Mouse (Mus musculus): ENCODE results near the gene Acadvl. TPM values are rescaled to one million over a fixed set of nuclear protein-coding genes. Genes with fewer than 3 reads are reported as not detected.

The Acadvl gene
- polyA plus RNA-seq (2014; fragmentation: Illumina TruSeq; extraction: RNeasy Lipid Tissue Mini Kit (QIAGEN cat#74804); ENCODE audit: low read depth, low replicate concordance), result 3.9 TPM

DNA sequence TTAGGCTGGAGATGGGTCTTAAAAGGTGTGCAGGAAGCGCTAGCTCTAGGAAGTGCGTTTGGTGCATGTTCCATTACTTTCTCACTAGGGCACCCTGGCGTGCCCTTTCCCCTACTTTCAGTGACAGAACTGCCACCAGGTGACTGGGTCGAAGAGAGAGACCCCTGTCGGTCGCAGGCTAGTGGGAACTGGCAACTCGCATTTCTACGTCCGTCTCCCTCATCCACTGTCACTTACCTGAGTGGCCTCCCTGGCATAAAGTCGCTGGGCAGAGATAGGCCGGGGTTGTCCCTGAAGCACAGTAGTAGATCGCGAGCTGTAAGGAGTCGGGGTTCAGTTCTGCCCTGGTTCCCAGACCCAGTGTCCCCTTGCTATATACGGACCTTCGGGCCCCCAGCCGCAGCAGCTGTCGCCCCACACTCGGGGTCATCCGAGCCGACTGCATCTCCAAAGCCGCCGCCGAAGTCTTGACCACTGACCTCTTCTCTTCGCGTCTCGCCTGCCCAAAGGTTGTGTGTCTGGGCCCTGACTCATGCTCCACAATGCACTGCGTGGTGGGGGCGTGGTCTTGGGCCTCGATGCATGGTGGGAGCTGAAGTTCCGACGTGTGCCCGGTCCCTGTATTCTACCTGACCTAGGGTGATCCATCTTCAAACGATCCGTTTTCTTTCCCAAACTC lies at the start of gene Acadvl:
TSS of gene Acadvl (minus strand) at position 532 of the 679 bp plus-strand sequence.

DNA sequence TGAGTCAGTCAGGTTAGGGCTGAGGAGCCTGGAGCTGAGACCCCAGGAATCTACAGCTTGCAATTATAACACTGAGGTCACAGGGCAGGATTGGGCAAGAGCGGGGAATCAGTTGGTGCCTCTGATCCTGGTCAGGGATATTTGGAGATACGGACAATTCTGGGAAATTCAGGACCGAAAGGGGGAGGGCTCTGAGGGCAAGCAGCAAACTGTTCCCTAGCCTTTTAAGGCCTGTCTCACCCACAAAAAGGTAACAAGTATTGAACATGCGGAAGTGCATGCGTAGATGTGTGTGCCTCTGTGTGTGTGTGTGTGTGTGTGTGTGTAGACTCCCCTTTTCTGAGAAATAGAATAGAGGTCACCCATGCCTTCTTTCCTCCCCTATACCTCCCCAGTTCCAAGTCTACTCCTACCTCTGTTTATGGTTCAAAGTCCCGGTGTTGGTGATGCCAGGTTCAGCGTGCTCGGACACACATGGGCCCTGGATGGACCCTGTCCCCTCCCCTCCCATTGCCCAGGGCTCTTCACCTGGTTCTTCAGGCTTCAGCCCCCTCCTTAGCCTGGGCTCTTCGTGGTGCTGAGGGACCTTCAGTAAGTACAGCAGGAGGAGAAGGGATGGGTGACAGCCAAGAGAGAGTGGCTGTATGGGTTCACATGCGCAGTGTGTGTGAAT lies 38.8 kb upstream of the Acadvl start, which contains the start of gene Asgr1:
TSS of gene Asgr1 (plus strand) at position 188 of the 673 bp plus-strand sequence.

DNA sequence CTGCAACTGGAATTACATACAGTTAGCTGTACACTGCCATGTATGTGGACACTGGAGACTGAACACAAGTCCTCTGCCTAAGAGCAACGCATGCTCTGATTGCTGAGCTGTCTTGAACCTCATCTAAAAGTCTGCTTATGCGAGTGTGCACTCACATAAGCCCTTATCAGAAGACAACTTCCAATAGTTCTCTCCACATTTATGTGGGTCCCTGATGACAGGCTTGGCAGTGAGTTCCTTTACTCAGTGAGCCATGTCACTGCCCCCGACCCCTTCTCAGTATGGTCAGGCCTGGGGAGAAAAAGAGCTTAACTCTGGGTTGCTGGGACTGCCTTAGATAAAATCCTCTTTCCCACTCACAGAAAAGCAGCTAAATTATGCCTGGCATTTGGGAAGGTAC lies 1.5 kb upstream of the Acadvl start, which contains the start of gene Dlg4:
TSS of gene Dlg4 (plus strand) at position 274 of the 400 bp plus-strand sequence.

DNA sequence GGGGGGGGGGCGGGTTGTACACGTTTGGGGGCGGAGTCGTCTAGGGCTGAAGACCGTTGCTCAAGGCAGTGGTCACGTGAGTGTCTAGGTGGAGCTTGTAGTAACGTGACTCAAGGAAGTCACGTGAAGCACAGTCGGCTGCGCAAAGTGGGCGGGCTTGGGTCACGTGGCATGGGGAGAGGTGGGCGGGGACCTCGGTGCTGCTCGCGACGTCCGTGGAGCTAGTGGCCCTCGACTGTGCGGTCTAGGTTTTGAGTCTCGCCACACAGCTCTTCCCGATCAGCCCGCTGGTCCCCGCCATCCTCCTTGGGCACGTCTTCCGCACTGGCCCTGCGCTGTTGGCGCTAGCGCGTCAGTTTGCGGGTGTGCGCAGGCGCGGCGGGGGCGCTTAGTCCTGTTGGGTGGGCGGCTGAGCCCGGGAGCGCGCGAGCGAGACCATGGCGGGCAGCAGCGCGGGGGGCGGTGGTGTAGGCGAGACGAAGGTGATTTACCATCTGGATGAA lies 14.8 kb downstream of the Acadvl start, which contains the start of gene Dvl2:
TSS of gene Dvl2 (plus strand) at position 200 of the 503 bp plus-strand sequence.

DNA sequence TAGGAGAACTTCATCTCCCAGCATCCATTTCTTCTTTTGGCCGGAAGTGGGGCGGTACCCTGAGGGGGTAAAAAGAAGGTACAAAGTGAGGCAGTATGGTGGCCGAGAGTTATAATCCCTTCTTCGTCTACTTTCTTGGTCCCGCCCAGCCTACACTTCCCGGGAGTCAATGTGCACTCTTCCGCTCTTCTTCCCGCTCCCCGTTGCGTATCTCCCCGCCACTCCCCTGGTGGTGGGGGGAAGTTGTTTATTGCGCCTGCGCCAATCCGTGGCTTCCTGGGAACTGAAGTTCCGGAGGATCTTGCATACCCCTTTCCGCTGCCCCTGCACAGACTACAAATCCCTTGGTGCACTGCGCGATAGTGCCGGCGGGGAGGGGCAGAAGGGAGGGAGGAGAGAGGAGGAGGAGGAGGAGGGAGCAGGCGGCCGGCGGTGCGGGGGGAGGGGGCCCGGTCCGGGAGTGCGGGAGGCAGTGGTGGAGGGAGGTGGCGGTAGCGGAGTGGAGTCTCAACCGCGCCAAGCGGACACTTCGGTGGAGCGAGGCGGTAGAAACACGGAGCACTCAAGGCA lies 19.7 kb downstream of the Acadvl start, which contains the start of gene Phf23:
TSS of gene Phf23 (plus strand) at position 387 of the 570 bp plus-strand sequence.

DNA sequence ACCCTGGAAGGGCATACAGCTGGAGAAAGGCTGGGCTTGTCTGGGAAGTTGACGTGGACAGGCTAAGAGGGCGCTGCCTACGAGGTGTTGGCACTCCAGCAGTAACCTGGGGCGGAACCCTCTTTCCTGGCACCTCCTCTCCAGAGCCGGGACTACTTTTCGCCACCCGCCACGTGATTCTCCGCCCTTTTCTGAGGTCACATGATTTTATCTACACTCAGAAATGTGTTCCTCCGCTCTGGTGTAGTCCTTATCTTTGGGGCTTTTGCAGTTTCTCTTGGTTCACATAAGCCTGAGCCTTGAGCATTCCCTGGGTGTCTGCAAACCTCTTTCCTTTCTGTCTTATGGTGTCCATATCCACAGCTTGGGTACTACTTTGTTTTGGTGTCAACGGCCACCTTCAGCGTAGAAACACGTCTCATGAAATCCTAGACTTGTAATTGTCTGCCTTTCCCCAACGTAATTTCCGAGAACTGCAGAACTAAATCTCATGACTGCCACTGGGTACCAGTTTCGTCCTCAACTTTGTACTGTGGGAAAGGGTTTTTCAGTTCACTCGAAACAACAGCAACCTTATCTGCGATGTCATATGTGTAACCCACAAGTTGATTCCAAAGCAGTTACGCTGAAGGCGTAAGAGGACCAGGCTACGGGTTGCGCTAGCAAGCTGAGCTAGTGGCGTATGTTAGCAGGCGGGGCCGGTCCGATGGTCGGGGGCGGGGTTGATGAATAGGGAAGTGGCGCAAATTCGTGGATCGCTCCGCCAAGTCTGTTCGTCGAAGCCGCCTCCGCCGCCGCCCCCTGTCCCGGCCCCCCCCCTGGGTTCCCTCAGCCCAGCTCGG lies 24.1 kb downstream of the Acadvl start, which contains the start of gene Gabarap:
TSS of gene Gabarap (plus strand) at position 294 of the 842 bp plus-strand sequence.

DNA sequence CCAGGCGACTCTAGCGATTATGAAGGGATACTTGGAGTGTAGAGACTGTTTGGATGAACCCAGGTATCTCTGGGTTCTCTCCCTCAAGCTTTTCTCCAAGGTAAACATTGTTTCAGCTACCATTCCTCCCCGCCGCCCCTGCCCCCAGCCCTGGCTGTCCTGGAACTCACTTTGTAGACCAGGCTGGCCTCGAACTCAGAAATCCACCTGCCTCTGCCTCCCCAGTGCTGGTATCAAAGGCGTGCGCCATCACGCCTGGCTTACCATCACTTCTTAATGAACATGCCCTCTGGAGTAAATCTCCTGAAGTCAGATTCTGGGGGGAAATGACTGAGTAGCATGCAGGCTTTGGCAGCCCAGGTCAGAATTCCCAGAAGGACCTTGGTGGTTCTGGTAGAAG lies 33.0 kb downstream of the Acadvl start, which contains the start of gene Elp5:
TSS of gene Elp5 (minus strand) at position 293 of the 400 bp plus-strand sequence.

DNA sequence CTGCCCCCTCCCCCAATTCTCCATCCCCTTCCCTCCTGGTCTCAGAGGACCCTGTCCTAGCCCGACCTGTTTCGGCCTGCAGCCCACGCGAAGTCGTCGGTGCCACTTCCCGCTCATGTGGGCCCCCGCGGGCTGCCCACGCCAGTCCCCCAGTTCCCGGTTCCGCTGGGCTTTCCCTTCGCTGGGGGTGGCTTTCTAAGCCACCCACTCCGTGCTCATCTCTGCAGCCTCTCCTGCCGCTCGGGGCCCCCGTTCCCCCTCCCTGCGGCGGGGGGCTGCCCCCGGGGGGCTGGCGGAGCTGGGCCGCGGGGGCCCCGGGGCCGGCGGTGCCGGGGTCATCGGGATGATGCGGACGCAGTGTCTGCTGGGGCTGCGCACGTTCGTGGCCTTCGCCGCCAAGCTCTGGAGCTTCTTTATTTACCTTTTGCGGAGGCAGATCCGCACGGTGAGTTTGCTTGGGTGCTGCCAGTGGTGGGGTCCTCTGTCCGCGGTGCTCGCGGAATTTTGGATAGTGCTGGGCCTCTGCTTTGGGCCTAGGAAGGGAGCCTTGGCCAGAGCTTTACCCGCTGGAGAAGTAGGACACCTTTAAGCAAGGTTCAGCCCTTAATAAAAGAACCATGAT lies 34.0 kb downstream of the Acadvl start, which contains the start of gene Ctdnep1:
TSS of gene Ctdnep1 (plus strand) at position 16 of the 622 bp plus-strand sequence.

DNA sequence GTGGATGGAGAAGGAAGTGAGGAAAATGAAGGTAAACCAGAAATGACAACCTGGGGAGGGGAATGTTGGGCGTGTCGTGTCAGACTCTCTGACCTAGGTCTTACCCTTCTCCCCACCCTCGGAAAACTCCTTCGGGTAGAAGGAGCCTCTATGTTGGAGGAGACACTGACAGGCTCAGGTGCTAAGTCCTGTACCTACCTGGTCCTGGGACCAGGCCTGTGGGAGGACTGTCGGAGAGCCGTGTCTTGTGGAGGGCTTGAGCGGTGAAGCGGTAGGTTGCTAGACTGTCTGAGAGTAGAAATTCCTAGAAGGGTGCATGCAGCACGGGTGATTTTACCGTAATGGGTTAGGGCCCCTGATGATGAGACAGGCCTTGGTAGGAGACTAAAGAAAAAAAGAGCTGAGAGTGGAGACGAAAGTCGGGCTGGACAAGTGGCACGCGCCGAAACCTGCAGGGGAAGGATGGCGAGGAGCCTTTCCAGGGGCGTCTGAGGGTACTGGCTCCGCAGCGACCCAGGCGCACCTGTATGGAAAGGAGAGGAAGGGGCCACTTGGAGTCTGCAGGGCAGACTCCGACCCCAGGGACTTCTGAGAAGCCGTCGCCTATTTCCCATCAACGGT lies 50.5 kb downstream of the Acadvl start, which contains the start of gene Cldn7:
TSS of gene Cldn7 (plus strand) at position 130 of the 621 bp plus-strand sequence.

Other genes starting within 250 kb of the Acadvl start
- gene Zbtb4, start 249.5 kb downstream of the Acadvl start, polyA plus RNA-seq (2014; fragmentation: Illumina TruSeq; extraction: RNeasy Lipid Tissue Mini Kit (QIAGEN cat#74804); ENCODE audit: low read depth, low replicate concordance), result 3.6 TPM
- gene Chrnb1, start 219.5 kb downstream of the Acadvl start, polyA plus RNA-seq (2014; fragmentation: Illumina TruSeq; extraction: RNeasy Lipid Tissue Mini Kit (QIAGEN cat#74804); ENCODE audit: low read depth, low replicate concordance), result 0.24 TPM
- gene Fgf11, start 213.6 kb downstream of the Acadvl start, polyA plus RNA-seq (2014; fragmentation: Illumina TruSeq; extraction: RNeasy Lipid Tissue Mini Kit (QIAGEN cat#74804); ENCODE audit: low read depth, low replicate concordance), result 3.7 TPM
- gene Tmem102, start 209.8 kb downstream of the Acadvl start, polyA plus RNA-seq (2014; fragmentation: Illumina TruSeq; extraction: RNeasy Lipid Tissue Mini Kit (QIAGEN cat#74804); ENCODE audit: low read depth, low replicate concordance), result not detected
- gene Gm39566, start 200.1 kb downstream of the Acadvl start, polyA plus RNA-seq (2014; fragmentation: Illumina TruSeq; extraction: RNeasy Lipid Tissue Mini Kit (QIAGEN cat#74804); ENCODE audit: low read depth, low replicate concordance), result 131 TPM
- 15.9 TPM for gene Spem2, start 196.9 kb downstream of the Acadvl start, polyA plus RNA-seq (2014; fragmentation: Illumina TruSeq; extraction: RNeasy Lipid Tissue Mini Kit (QIAGEN cat#74804); ENCODE audit: low read depth, low replicate concordance)
- 145 TPM for gene Spem1, start 193.2 kb downstream of the Acadvl start, polyA plus RNA-seq (2014; fragmentation: Illumina TruSeq; extraction: RNeasy Lipid Tissue Mini Kit (QIAGEN cat#74804); ENCODE audit: low read depth, low replicate concordance)
- 0.17 TPM for gene Nlgn2, start 177.6 kb downstream of the Acadvl start, polyA plus RNA-seq (2014; fragmentation: Illumina TruSeq; extraction: RNeasy Lipid Tissue Mini Kit (QIAGEN cat#74804); ENCODE audit: low read depth, low replicate concordance)
- gene Tmem256, start 176.9 kb downstream of the Acadvl start, polyA plus RNA-seq (2014; fragmentation: Illumina TruSeq; extraction: RNeasy Lipid Tissue Mini Kit (QIAGEN cat#74804); ENCODE audit: low read depth, low replicate concordance), result 4.6 TPM
- gene Plscr3, start 169.0 kb downstream of the Acadvl start, polyA plus RNA-seq (2014; fragmentation: Illumina TruSeq; extraction: RNeasy Lipid Tissue Mini Kit (QIAGEN cat#74804); ENCODE audit: low read depth, low replicate concordance), result 0.28 TPM
- 0.07 TPM for gene Tnk1, start 156.7 kb downstream of the Acadvl start, polyA plus RNA-seq (2014; fragmentation: Illumina TruSeq; extraction: RNeasy Lipid Tissue Mini Kit (QIAGEN cat#74804); ENCODE audit: low read depth, low replicate concordance)
- 8.3 TPM for gene Tmem95, start 137.4 kb downstream of the Acadvl start, polyA plus RNA-seq (2014; fragmentation: Illumina TruSeq; extraction: RNeasy Lipid Tissue Mini Kit (QIAGEN cat#74804); ENCODE audit: low read depth, low replicate concordance)
- 0.22 TPM for gene Kctd11, start 134.0 kb downstream of the Acadvl start, polyA plus RNA-seq (2014; fragmentation: Illumina TruSeq; extraction: RNeasy Lipid Tissue Mini Kit (QIAGEN cat#74804); ENCODE audit: low read depth, low replicate concordance)
- 1.7 TPM for gene Acap1, start 119.9 kb downstream of the Acadvl start, polyA plus RNA-seq (2014; fragmentation: Illumina TruSeq; extraction: RNeasy Lipid Tissue Mini Kit (QIAGEN cat#74804); ENCODE audit: low read depth, low replicate concordance)
- 291 TPM for gene 2810408A11Rik, start 114.4 kb downstream of the Acadvl start, polyA plus RNA-seq (2014; fragmentation: Illumina TruSeq; extraction: RNeasy Lipid Tissue Mini Kit (QIAGEN cat#74804); ENCODE audit: low read depth, low replicate concordance)
- 5.5 TPM for gene Neurl4, start 114.3 kb downstream of the Acadvl start, polyA plus RNA-seq (2014; fragmentation: Illumina TruSeq; extraction: RNeasy Lipid Tissue Mini Kit (QIAGEN cat#74804); ENCODE audit: low read depth, low replicate concordance)
- gene Gps2, start 101.5 kb downstream of the Acadvl start, polyA plus RNA-seq (2014; fragmentation: Illumina TruSeq; extraction: RNeasy Lipid Tissue Mini Kit (QIAGEN cat#74804); ENCODE audit: low read depth, low replicate concordance), result 66.3 TPM
- gene Eif5a, start 93.5 kb downstream of the Acadvl start, polyA plus RNA-seq (2014; fragmentation: Illumina TruSeq; extraction: RNeasy Lipid Tissue Mini Kit (QIAGEN cat#74804); ENCODE audit: low read depth, low replicate concordance), result 247 TPM
- 1,705 TPM for gene Ybx2, start 79.6 kb downstream of the Acadvl start, polyA plus RNA-seq (2014; fragmentation: Illumina TruSeq; extraction: RNeasy Lipid Tissue Mini Kit (QIAGEN cat#74804); ENCODE audit: low read depth, low replicate concordance)
- gene Slc2a4, start 67.2 kb downstream of the Acadvl start, polyA plus RNA-seq (2014; fragmentation: Illumina TruSeq; extraction: RNeasy Lipid Tissue Mini Kit (QIAGEN cat#74804); ENCODE audit: low read depth, low replicate concordance), result 0.07 TPM
- gene Cldn7, start 50.6 kb downstream of the Acadvl start, polyA plus RNA-seq (2014; fragmentation: Illumina TruSeq; extraction: RNeasy Lipid Tissue Mini Kit (QIAGEN cat#74804); ENCODE audit: low read depth, low replicate concordance), result 0.36 TPM
- gene Ctdnep1, start 34.3 kb downstream of the Acadvl start, polyA plus RNA-seq (2014; fragmentation: Illumina TruSeq; extraction: RNeasy Lipid Tissue Mini Kit (QIAGEN cat#74804); ENCODE audit: low read depth, low replicate concordance), result 35.9 TPM
- gene Elp5, start 32.9 kb downstream of the Acadvl start, polyA plus RNA-seq (2014; fragmentation: Illumina TruSeq; extraction: RNeasy Lipid Tissue Mini Kit (QIAGEN cat#74804); ENCODE audit: low read depth, low replicate concordance), result 70.4 TPM
- 586 TPM for gene Gabarap, start 24.3 kb downstream of the Acadvl start, polyA plus RNA-seq (2014; fragmentation: Illumina TruSeq; extraction: RNeasy Lipid Tissue Mini Kit (QIAGEN cat#74804); ENCODE audit: low read depth, low replicate concordance)
- 12.7 TPM for gene Phf23, start 19.6 kb downstream of the Acadvl start, polyA plus RNA-seq (2014; fragmentation: Illumina TruSeq; extraction: RNeasy Lipid Tissue Mini Kit (QIAGEN cat#74804); ENCODE audit: low read depth, low replicate concordance)
- gene Dvl2, start 14.8 kb downstream of the Acadvl start, polyA plus RNA-seq (2014; fragmentation: Illumina TruSeq; extraction: RNeasy Lipid Tissue Mini Kit (QIAGEN cat#74804); ENCODE audit: low read depth, low replicate concordance), result 0.98 TPM
- gene Dlg4, start 1.5 kb upstream of the Acadvl start, polyA plus RNA-seq (2014; fragmentation: Illumina TruSeq; extraction: RNeasy Lipid Tissue Mini Kit (QIAGEN cat#74804); ENCODE audit: low read depth, low replicate concordance), result 0.46 TPM
- gene Asgr1, start 38.7 kb upstream of the Acadvl start, polyA plus RNA-seq (2014; fragmentation: Illumina TruSeq; extraction: RNeasy Lipid Tissue Mini Kit (QIAGEN cat#74804); ENCODE audit: low read depth, low replicate concordance), result not detected
- gene Asgr2, start 77.2 kb upstream of the Acadvl start, polyA plus RNA-seq (2014; fragmentation: Illumina TruSeq; extraction: RNeasy Lipid Tissue Mini Kit (QIAGEN cat#74804); ENCODE audit: low read depth, low replicate concordance), result not detected
- gene Mgl2, start 114.9 kb upstream of the Acadvl start, polyA plus RNA-seq (2014; fragmentation: Illumina TruSeq; extraction: RNeasy Lipid Tissue Mini Kit (QIAGEN cat#74804); ENCODE audit: low read depth, low replicate concordance), result 0.73 TPM
- 1.9 TPM for gene Clec10a, start 140.8 kb upstream of the Acadvl start, polyA plus RNA-seq (2014; fragmentation: Illumina TruSeq; extraction: RNeasy Lipid Tissue Mini Kit (QIAGEN cat#74804); ENCODE audit: low read depth, low replicate concordance)
- not detected for gene Slc16a11, start 197.3 kb upstream of the Acadvl start, polyA plus RNA-seq (2014; fragmentation: Illumina TruSeq; extraction: RNeasy Lipid Tissue Mini Kit (QIAGEN cat#74804); ENCODE audit: low read depth, low replicate concordance)
- gene Slc16a13, start 205.7 kb upstream of the Acadvl start, polyA plus RNA-seq (2014; fragmentation: Illumina TruSeq; extraction: RNeasy Lipid Tissue Mini Kit (QIAGEN cat#74804); ENCODE audit: low read depth, low replicate concordance), result 0.62 TPM
- gene Bcl6b, start 214.4 kb upstream of the Acadvl start, polyA plus RNA-seq (2014; fragmentation: Illumina TruSeq; extraction: RNeasy Lipid Tissue Mini Kit (QIAGEN cat#74804); ENCODE audit: low read depth, low replicate concordance), result 1.7 TPM
- 2.5 TPM for gene 0610010K14Rik, start 222.5 kb upstream of the Acadvl start, polyA plus RNA-seq (2014; fragmentation: Illumina TruSeq; extraction: RNeasy Lipid Tissue Mini Kit (QIAGEN cat#74804); ENCODE audit: low read depth, low replicate concordance)
- 0.46 TPM for gene Gm21988, start 224.4 kb upstream of the Acadvl start, polyA plus RNA-seq (2014; fragmentation: Illumina TruSeq; extraction: RNeasy Lipid Tissue Mini Kit (QIAGEN cat#74804); ENCODE audit: low read depth, low replicate concordance)
- gene Rnasek, start 224.4 kb upstream of the Acadvl start, polyA plus RNA-seq (2014; fragmentation: Illumina TruSeq; extraction: RNeasy Lipid Tissue Mini Kit (QIAGEN cat#74804); ENCODE audit: low read depth, low replicate concordance), result 13.8 TPM
- 3.0 TPM for gene Alox12, start 239.9 kb upstream of the Acadvl start, polyA plus RNA-seq (2014; fragmentation: Illumina TruSeq; extraction: RNeasy Lipid Tissue Mini Kit (QIAGEN cat#74804); ENCODE audit: low read depth, low replicate concordance)